Mouse (Mus musculus) bone marrow macrophage, adult 2 months (primary cell): ENCODE results near the gene Zic1. TPM values are rescaled to one million over a fixed set of nuclear protein-coding genes. Genes with fewer than 3 reads are reported as not detected.

ENCODE experiments used
- H3K27ac ChIP-seq: 2 replicates; pipeline ENCODE4 v1.5.1; 2012; ENCODE audit warnings: low read depth, low read length; ENCODE audit not compliant: insufficient read depth
- H3K4me1 ChIP-seq: 2 replicates; pipeline ENCODE4 v1.6.1; 2012; ENCODE audit warnings: low read length; ENCODE audit not compliant: control insufficient read depth, insufficient read depth
- H3K4me3 ChIP-seq: 2 replicates; pipeline ENCODE4 v1.5.1; 2012; ENCODE audit warnings: mild to moderate bottlenecking, low read length, moderate library complexity; ENCODE audit not compliant: insufficient read depth
- CTCF ChIP-seq: IDR thresholded peaks from 2 replicates; pipeline ENCODE4 v1.5.1; 2012; ENCODE audit warnings: low read depth, mild to moderate bottlenecking, low read length, moderate library complexity
- POLR2A ChIP-seq: IDR thresholded peaks from 2 replicates; pipeline ENCODE4 v1.6.1; 2012; ENCODE audit warnings: mild to moderate bottlenecking, low read depth, low read length, borderline replicate concordance
- polyA plus RNA-seq: library from polyadenylated mRNA; stranded (reverse); fragments of >200 nt; gene quantifications from 2 replicates; pipeline ENCODE4 v1.2.4, GENCODE M21; 2012; ENCODE audit not compliant: missing spikeins, insufficient read depth, insufficient read length

Gene Zic1
- polyA plus RNA-seq, 1 experiment, result not detected

DNA sequence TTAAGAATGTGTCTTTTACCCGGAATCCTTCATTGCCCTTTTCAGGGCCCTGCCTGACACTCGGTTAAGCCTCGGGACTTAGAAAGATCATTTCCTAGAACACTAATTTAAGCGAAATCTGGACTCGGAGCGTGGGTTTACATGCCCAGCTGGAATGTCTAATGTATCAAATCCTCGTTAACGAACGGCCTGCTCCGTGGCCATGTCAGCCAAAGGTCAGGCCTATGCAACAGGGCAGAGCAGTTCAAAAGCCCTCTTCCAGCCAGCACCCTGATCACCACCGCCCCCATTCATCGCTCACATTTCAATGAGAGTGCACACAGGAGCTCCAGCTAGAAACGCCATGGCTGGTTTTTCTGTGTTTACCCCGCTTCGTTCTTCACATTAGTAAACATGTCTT, 12.8 kb downstream of the Zic1 start:
- no peak overlapping the region for H3K27ac ChIP-seq
- no peak overlapping the region for H3K4me3 ChIP-seq
- no peaks in the 10 kb centered on the region for H3K4me1 ChIP-seq
- TF ChIP-seq CTCF (no peak), POLR2A (no peak)

DNA sequence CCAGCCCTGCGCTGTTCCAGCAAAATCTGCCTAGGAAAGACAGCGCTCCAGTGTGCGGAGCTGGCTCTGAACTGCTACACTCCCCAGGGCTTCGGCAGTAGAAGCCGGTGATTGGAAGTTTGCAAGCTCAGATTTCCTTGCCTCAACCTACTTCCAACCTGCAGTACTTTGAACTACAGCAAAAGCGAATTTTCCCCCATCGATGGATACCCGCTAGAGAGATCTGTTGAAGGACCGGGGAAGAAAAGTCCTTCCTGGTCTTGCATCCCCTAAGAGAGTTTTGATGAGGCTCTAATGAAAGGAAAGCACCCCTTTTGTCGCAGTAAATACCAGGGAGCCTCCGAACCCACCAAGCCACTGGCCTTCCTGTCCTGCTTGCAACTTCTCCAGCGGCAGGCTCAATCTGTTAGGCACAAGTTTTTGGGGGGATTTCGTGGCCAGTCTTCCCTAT, 13.6 kb downstream of the Zic1 start:
- TF ChIP-seq POLR2A (no peak), CTCF (no peak)
- Histone ChIP-seq H3K4me1 (no peaks in the 10 kb centered on the region), H3K4me3 (no peak overlapping the region), H3K27ac (no peak overlapping the region)

- no peak overlapping the region for H3K27ac ChIP-seq
- H3K4me3 ChIP-seq, result no peak overlapping the region
- no peaks in the 10 kb centered on the region for H3K4me1 ChIP-seq
- TF ChIP-seq POLR2A (no peak), CTCF (no peak)
Observed at GRCm38 (mm10) chr9:91351361-91351760, 14.2 kb downstream of the Zic1 start.

- TF ChIP-seq CTCF, result no peak
- no peak for TF ChIP-seq POLR2A
- Histone ChIP-seq H3K27ac (no peak overlapping the region), H3K4me3 (no peak overlapping the region), H3K4me1 (no peaks in the 10 kb centered on the region)
Observed at GRCm38 (mm10) chr9:91350861-91351291, 14.7 kb downstream of the Zic1 start.

- Histone ChIP-seq H3K4me1 (no peaks in the 10 kb centered on the region), H3K27ac (no peak overlapping the region), H3K4me3 (no peak overlapping the region)
- TF ChIP-seq POLR2A (no peak), CTCF (no peak)
Observed at GRCm38 (mm10) chr9:91350211-91350791, 15.3 kb downstream of the Zic1 start.

DNA sequence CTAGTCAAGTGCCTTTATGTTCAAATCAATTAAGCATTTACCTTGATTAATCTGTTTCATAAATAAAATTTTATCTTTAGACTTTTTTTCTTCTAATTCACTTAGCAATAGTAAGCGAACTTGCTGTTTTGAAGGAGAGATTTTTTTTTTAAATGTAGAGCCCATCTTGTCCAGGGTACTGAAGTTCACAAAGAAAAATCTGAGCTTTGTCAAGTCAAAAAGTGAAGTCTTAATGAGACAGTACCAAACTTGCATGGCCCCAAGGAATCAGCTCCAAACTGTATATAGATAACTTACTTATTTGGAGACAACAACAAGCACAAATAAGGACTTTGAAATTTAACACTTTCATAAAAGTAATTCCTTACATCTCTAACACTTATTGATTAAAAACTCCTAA, 16.9 kb downstream of the Zic1 start:
- Histone ChIP-seq H3K27ac (no peak overlapping the region), H3K4me3 (no peak overlapping the region)
- TF ChIP-seq POLR2A, result no peak
- no peak for TF ChIP-seq CTCF

GRCm38 (mm10) chr9:91347591-91347990, 18.0 kb downstream of the Zic1 start:
- no peak overlapping the region for H3K27ac ChIP-seq
- H3K4me3 ChIP-seq, result no peak overlapping the region
- H3K4me1 ChIP-seq, result no peaks in the 10 kb centered on the region
- TF ChIP-seq POLR2A (no peak), CTCF (no peak)

More for the DNA sequence above, 16.9 kb downstream of the Zic1 start:
- H3K4me1 ChIP-seq, result no peaks in the 10 kb centered on the region

Other genes starting within 250 kb of the Zic1 start
- gene Zic4, start 3.4 kb downstream of the Zic1 start, polyA plus RNA-seq, result not detected in 2 replicates